Mouse (Mus musculus) forebrain, postnatal 0 days (tissue): ENCODE results near the gene Nsg1. TPM values are rescaled to one million over a fixed set of nuclear protein-coding genes. Genes with fewer than 3 reads are reported as not detected.

Source experiments
- ATAC-seq: fragments of 200-750 bp; cut with Nextera tagmentation; 2 replicates; pipeline ENCODE4 v1.8.0; 2017; ENCODE audit warnings: mild to moderate bottlenecking, moderate library complexity
- DNase-seq: peaks from one replicate; pipeline ENCODE4 v3.0.0-alpha.2; 2015
- H3K27ac ChIP-seq: fragments of 300-500 bp; sonication (generic); 2 replicates; pipeline ENCODE4 v1.5.1; 2014; ENCODE audit warnings: low read depth, mild to moderate bottlenecking, antibody characterized with exemption, low read length, moderate library complexity, mixed read lengths
- H3K27me3 ChIP-seq: fragments of 300-500 bp; sonication (generic); 2 replicates; pipeline ENCODE4 v1.6.1; 2014; ENCODE audit warnings: mild to moderate bottlenecking, low read length, mixed read lengths; ENCODE audit not compliant: insufficient read depth
- H3K36me3 ChIP-seq: fragments of 300-500 bp; sonication (generic); 2 replicates; pipeline ENCODE4 v1.6.1; 2014; ENCODE audit warnings: mild to moderate bottlenecking, moderate library complexity; ENCODE audit not compliant: insufficient read depth
- H3K4me1 ChIP-seq: fragments of 300-500 bp; sonication (generic); 2 replicates; pipeline ENCODE4 v1.6.1; 2014; ENCODE audit warnings: antibody characterized with exemption; ENCODE audit not compliant: insufficient read depth
- H3K4me2 ChIP-seq: fragments of 300-500 bp; sonication (generic); 2 replicates; pipeline ENCODE4 v1.6.1; 2014; ENCODE audit warnings: low read depth, mild to moderate bottlenecking, moderate library complexity
- H3K4me3 ChIP-seq: fragments of 300-500 bp; sonication (generic); 2 replicates; pipeline ENCODE4 v1.5.1; 2014; ENCODE audit warnings: low read depth, low read length, mixed read lengths
- H3K9ac ChIP-seq: fragments of 300-500 bp; sonication (generic); 2 replicates; pipeline ENCODE4 v1.6.1; 2014; ENCODE audit warnings: mild to moderate bottlenecking
- H3K9me3 ChIP-seq: fragments of 300-500 bp; sonication (generic); 2 replicates; pipeline ENCODE4 v1.6.1; 2016; ENCODE audit warnings: low read length
- CTCF ChIP-seq: sonication (generic); IDR thresholded peaks from 2 replicates; pipeline ENCODE4 v1.5.1; 2016; ENCODE audit warnings: antibody characterized with exemption, control low read depth, low read depth
- WGBS: fragments of 180-500 bp; shearing (Covaris S2); extraction: QIAGEN DNeasy Blood & Tissue Kit; methylation state at CpG from one replicate; pipeline ENCODE4 v1.1.7; 2014; 5-methylcytosine and 5-hydroxymethylcytosine counted together
- polyA plus RNA-seq: library from polyadenylated mRNA; unstranded; fragments of >200 nt; fragmentation: Nextera tagmentation; extraction: Ambion mirVana; gene quantifications from 2 replicates; pipeline ENCODE4 v1.2.1, GENCODE M21; 2015
- total RNA-seq: library from RNA; depleted of rRNA; stranded (reverse); fragments of >200 nt; gene quantifications from 2 replicates; pipeline ENCODE4 v1.2.3, GENCODE M21; 2014

The Nsg1 gene
- total and polyA plus RNA-seq, 2 experiments from 2014 or later: 1,532 to 1,970 TPM

DNA sequence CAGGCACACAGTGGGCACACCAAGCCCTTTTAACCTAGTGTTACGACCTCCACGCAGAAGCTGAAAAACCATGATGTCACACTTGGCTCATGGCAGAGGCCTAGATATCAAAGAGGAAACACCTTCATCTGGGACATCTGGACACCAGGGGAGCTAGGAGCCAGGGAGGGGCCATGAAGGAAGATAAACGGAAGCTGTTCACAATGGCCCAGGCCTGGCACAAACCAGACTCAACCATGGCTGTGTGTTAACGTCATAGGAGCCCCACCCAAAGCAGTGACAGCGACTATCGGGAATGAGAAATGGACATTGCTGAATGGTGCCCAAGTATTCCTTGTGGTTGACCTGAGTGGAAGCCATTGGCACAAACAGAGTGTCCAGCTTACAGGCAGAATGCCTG, 13.2 kb downstream of the Nsg1 start:
- DNase-seq: no peak
- Histone ChIP-seq H3K4me1 (peaks cover 5% of the 10 kb centered on the region; the same call in 1 of the 2 replicates), H3K9me3 (no peaks in the 10 kb centered on the region), H3K4me3 (no peak overlapping the region), H3K36me3 (peaks cover 95% of the 10 kb centered on the region), H3K27ac (no peak overlapping the region), H3K4me2 (no peak overlapping the region), H3K9ac (no peak overlapping the region), H3K27me3 (no peaks in the 10 kb centered on the region)
- ATAC-seq: no peak
- TF ChIP-seq CTCF: no peak
- WGBS: 88% methylated on average over 6 of the region's 6 CpGs

DNA sequence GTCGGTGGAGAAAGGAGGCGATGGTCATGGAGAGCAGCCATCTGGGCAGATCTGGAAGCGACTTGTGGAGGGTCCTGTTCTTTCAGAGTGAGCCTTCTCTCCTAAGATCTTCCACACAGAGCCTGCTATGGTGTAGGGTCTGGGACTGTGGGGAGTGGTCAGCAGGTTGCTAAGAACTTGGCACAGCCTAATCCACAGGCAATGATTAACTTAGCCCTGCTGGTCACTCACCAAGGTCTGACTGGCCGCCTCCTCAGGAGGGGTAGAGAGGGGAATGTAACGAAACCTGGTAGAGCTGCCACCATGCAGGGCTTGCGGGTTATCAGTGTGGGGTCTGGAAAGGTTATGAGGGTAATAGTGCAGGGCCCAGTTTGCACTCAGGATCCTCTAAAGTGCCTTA, 18.8 kb downstream of the Nsg1 start:
- no peak for DNase-seq
- no peak for ATAC-seq
- H3K27ac ChIP-seq: no peak overlapping the region
- no peak overlapping the region for H3K4me2 ChIP-seq
- H3K9me3 ChIP-seq: no peaks in the 10 kb centered on the region
- peaks cover 95% of the 10 kb centered on the region for H3K36me3 ChIP-seq
- 98% methylated on average over 6 of the region's 6 CpGs for WGBS
- no peak for TF ChIP-seq CTCF
- no peaks in the 10 kb centered on the region for H3K27me3 ChIP-seq
- no peaks in the 10 kb centered on the region for H3K4me1 ChIP-seq
- H3K9ac ChIP-seq: no peak overlapping the region
- no peak overlapping the region for H3K4me3 ChIP-seq

DNA sequence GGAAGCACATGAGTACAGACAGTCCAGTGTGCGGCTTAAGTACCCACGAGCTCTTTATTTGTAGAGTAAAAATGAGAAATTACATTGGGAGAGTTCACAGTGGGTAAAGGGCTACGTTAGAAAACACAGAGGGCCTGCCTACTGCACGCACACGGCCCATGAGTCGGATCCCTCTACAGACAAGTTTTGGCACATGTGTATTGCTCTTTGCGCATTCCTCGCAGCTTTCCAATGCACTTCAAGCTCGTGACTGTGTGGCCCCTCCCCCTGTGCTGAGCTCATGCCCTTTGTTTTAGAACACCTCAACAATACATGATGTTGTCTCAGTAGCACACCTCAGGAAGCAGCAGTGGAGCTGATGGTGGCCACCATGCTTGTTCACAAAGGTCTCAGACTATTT, 22.5 kb downstream of the Nsg1 start:
- H3K36me3 ChIP-seq: peaks cover 63% of the 10 kb centered on the region
- ATAC-seq (peak; percentile 28; the same call in 1 of the 2 replicates), DNase-seq (no peak)
- no peak overlapping the region for H3K9ac ChIP-seq
- no peaks in the 10 kb centered on the region for H3K4me1 ChIP-seq
- H3K27me3 ChIP-seq: no peaks in the 10 kb centered on the region
- TF ChIP-seq CTCF: no peak
- H3K27ac ChIP-seq: no peak overlapping the region
- no peak overlapping the region for H3K4me3 ChIP-seq
- no peak overlapping the region for H3K4me2 ChIP-seq
- H3K9me3 ChIP-seq: no peaks in the 10 kb centered on the region
- 79% methylated on average over 9 of the region's 9 CpGs for WGBS

DNA sequence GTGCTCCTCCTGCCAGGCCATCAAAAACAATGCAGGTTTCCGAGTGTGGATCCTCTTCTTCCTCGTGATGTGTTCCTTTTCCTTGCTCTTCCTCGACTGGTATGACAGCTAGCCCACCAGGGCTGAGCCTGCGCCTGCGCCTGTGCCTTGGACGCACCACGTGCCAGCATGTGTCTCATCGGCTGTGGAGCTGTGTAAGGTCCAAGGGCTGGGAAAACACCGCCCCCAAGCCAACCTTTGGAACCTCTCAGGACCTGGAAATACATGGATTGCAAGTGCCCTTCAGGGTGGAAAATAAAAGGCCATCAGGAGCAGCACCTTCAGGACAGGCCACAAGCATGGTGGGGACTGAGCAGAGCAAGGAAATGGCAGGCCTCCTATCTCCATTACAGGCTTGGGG, 23.5 kb downstream of the Nsg1 start:
- no peak overlapping the region for H3K9ac ChIP-seq
- H3K9me3 ChIP-seq: no peaks in the 10 kb centered on the region
- WGBS: 95% methylated on average over 9 of the region's 9 CpGs
- ATAC-seq (0 out of 2 replicates have a peak, but pooled peaks have one; percentile 15), DNase-seq (no peak)
- TF ChIP-seq CTCF: no peak
- no peak overlapping the region for H3K27ac ChIP-seq
- no peaks in the 10 kb centered on the region for H3K4me1 ChIP-seq
- peaks cover 54% of the 10 kb centered on the region for H3K36me3 ChIP-seq
- no peak overlapping the region for H3K4me2 ChIP-seq
- H3K27me3 ChIP-seq: no peaks in the 10 kb centered on the region
- no peak overlapping the region for H3K4me3 ChIP-seq

DNA sequence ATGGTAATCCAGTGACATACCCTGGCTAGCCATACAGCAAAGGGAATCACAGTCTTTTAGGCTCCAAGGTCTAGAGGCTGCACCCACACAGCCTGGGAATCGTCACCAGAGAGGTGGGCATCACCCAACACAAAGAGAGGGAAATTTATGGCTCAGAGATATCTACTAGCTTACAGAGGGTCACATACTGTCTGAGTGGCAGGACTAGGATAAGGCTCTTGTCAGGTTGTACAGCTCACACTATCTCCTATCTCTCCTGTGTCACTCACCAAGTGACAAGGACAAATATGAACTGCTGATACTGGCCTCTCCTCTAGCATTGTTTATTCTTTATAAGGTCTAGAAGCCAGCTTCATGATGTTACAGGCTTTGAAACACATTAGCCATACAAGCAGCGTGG, 30.4 kb downstream of the Nsg1 start:
- peaks cover 27% of the 10 kb centered on the region; the same call in 1 of the 2 replicates for H3K36me3 ChIP-seq
- no peaks in the 10 kb centered on the region for H3K9me3 ChIP-seq
- H3K4me3 ChIP-seq: no peak overlapping the region
- H3K27ac ChIP-seq: no peak overlapping the region
- no peaks in the 10 kb centered on the region for H3K27me3 ChIP-seq
- H3K4me2 ChIP-seq: no peak overlapping the region
- no peak for TF ChIP-seq CTCF
- ATAC-seq: no peak
- H3K9ac ChIP-seq: no peak overlapping the region
- H3K4me1 ChIP-seq: no peaks in the 10 kb centered on the region
- WGBS: 89% methylated on average over 2 of the region's 2 CpGs
- no peak for DNase-seq

DNA sequence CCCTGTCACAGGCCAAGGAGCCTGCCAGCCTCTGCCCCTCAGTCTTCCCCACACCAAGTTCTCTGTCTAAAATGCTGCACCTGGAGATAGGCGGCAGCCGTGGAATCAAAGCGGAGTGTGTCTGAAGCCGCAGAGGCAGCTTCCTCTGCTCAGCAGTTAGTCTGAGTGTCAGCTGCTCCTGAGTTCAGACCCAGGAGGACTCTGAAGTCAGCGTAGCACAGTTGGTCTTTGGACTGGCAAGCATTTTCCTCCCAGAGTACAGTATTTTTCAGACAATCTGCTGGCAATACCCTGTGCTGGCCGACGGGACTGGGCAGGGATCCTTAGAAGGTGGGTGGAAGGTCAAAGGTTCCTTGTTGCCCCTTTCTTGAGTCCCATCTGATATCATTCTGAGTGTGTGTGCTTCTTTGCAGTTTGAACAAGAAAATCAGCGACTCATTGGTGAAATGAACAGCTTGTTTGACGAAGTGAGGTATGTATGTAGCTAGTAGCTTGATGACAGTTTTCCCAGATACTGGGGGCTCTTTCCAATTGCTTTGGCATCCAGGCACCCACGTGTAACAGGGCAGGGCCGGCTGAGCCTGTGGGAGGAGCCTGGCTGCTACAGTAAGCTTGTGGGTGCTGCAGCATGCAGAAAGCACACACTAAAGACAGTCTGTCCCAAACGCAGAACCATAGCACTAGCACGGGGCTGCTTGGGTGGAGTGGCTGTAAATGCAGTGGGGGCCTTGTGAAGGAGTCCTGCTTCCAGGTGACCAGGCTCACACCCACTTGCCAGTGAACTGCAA, 33.0 kb downstream of the Nsg1 start:
- Histone ChIP-seq H3K36me3 (peaks cover 27% of the 10 kb centered on the region; the same call in 1 of the 2 replicates), H3K4me3 (no peak overlapping the region), H3K27me3 (no peaks in the 10 kb centered on the region), H3K4me1 (no peaks in the 10 kb centered on the region), H3K27ac (no peak overlapping the region), H3K9ac (no peak overlapping the region), H3K4me2 (no peak overlapping the region), H3K9me3 (no peaks in the 10 kb centered on the region)
- TF ChIP-seq CTCF: no peak
- ATAC-seq: no peak
- no peak for DNase-seq
- 85% methylated on average over 13 of the region's 13 CpGs for WGBS

DNA sequence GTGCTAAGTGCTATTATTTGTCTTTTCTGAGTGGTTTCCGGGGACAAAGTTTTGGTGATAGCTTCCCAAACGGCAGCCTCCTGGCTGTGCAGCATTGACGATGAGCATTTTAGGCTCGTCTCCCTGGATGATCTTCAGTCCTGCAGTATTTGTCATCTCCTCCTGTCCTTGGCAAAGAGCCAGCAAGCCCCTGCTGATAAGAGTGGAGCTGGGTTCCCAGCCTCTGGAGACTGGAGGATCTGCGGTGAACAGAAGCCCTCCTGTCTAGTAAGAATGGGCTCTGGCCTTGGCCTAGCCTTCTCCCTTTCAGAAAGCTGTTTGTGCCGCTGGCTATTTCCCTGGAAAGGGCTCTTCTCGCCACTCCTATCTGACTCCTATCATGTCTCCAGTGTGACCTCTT, 38.0 kb downstream of the Nsg1 start:
- H3K4me3 ChIP-seq: no peak overlapping the region
- no peaks in the 10 kb centered on the region for H3K9me3 ChIP-seq
- H3K36me3 ChIP-seq: peaks cover 12% of the 10 kb centered on the region
- ATAC-seq (no peak), DNase-seq (no peak)
- TF ChIP-seq CTCF: no peak
- H3K9ac ChIP-seq: no peak overlapping the region
- no peaks in the 10 kb centered on the region for H3K27me3 ChIP-seq
- no peak overlapping the region for H3K4me2 ChIP-seq
- H3K27ac ChIP-seq: no peak overlapping the region
- 86% methylated on average over 7 of the region's 7 CpGs for WGBS
- H3K4me1 ChIP-seq: no peaks in the 10 kb centered on the region
